Mouse (Mus musculus): Measurements from ENCODE around the gene Akap6. TPM values are rescaled to one million over a fixed set of nuclear protein-coding genes. Genes with fewer than 3 reads are reported as not detected.
"Not testable (repeated sequence)": the region's sequence is repeated elsewhere in the genome, so short reads cannot be mapped to it uniquely, and the experiment has no call there.

Gene Akap6
- polyA plus RNA-seq, 1 experiment from 2014 or later, result 0.03 TPM

DNA sequence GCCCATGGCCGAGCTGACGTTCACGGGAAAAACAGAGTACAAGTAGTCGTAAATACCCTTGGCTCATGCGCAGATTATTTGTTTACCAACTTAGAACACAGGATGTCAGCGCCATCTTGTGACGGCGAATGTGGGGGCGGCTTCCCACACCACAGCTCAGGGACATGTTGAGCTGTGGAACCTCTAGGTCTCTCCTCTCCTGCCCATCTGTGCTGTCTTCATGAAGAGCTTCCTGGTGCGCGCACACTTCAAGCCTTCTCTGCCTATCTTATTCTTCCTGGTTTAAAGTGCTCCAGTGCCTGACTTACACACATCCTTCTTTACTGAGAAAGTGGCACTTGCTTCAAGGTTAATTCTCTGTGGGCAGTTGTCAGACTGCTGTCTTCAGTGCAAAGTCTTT lies 36.0 kb downstream of the Akap6 start:
- not testable (repeated sequence) for H3K4me3 ChIP-seq (ENCODE audit: inconsistent target); H3K36me3 ChIP-seq (ENCODE audit: inconsistent target); H3K79me2 ChIP-seq (ENCODE audit: inconsistent target); H3K27ac ChIP-seq
- WGBS (ENCODE audit: missing documents), result 100% methylated on average over 2 of the region's 11 CpGs

DNA sequence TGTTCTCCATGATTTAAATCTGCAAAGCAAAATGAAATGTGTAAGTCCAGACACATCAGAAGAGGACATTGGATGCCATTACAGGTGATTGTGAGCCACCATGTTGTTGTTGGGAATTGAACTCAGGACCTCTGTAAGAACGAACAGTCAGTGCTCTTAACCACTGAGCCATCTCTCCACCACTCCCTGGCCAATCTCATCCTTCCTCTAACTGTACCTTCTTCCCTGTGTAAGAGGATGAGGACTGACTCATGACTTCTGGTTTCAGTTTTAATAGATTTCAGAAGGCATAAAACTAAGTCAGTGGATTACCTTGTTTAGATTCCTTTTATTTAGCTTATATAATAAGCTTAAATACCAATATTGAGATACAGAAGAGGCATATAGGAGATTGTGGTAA lies 38.0 kb downstream of the Akap6 start:
- WGBS (ENCODE audit: missing documents), result 63% methylated on average over 1 of the region's 1 CpGs
- Histone ChIP-seq H3K4me3 (ENCODE audit: inconsistent target) (no peak overlapping the region), H3K79me2 (ENCODE audit: inconsistent target) (no peaks in the 10 kb centered on the region), H3K27ac (no peak overlapping the region), H3K36me3 (ENCODE audit: inconsistent target) (no peaks in the 10 kb centered on the region)

DNA sequence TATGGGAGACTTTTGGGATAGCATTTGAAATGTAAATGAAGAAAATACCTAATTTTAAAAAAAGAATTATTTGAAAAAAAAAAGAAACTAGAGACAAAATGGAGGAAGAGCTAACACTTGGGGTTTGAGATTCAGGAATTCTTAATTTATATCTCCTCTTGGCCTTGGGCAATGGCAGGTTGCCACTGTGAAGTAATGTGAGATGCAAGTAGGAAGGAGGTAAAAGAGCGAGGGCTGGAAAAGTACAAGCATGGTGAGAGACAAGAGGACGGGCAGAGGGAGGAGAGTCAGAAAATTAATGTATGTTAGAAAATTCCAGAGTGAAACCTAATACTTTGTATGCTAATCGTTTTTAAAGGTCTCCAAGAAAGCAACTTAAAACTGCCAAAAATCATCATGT lies 40.1 kb downstream of the Akap6 start:
- Histone ChIP-seq H3K4me3 (ENCODE audit: inconsistent target) (no peak overlapping the region), H3K27ac (no peak overlapping the region), H3K36me3 (ENCODE audit: inconsistent target) (no peaks in the 10 kb centered on the region), H3K79me2 (ENCODE audit: inconsistent target) (no peaks in the 10 kb centered on the region)
- 98% methylated on average over 3 of the region's 3 CpGs for WGBS (ENCODE audit: missing documents)

DNA sequence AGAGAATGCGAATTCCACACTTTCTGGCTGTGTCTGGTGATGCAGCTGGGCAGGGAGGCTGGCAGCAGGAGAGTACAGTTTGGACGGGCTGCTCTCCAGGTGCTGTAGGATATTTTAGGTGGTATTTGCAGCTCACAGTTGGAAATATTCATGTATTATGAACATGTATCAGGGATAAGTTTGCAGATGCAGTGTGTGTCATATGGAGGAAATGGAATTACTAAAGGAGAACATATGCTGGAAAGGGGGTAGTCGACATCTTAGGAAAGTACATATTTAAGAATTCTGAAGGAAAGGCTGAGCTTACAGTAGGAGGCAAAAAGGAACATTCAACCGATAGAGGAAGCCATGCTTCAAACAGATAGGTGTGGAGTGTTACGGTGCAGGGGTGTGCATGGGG lies 42.6 kb downstream of the Akap6 start:
- Histone ChIP-seq H3K79me2 (ENCODE audit: inconsistent target) (no peaks in the 10 kb centered on the region), H3K36me3 (ENCODE audit: inconsistent target) (no peaks in the 10 kb centered on the region), H3K27ac (no peak overlapping the region), H3K4me3 (ENCODE audit: inconsistent target) (no peak overlapping the region)
- 95% methylated on average over 5 of the region's 5 CpGs for WGBS (ENCODE audit: missing documents)

DNA sequence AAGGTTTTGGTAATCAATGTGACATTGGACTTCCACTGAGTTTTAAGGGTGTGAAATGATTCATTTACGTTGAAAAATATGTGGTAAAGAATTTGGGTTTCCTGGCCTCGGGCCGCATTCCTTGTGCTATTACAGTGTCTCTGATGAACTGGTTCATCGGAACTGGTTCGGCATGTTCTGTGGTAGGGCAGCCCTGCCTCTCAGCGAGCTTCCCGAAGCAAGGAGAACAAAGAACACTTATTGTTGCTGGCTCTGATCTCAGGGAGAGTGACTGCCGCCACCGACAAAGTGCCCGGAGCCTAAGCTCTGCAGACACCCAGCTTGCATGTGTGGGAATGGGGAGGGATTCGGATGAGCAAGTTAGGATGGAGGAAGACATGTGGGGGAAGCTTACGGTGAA lies 50.8 kb downstream of the Akap6 start:
- H3K27ac ChIP-seq, result no peak overlapping the region
- no peak overlapping the region for H3K4me3 ChIP-seq (ENCODE audit: inconsistent target)
- H3K36me3 ChIP-seq (ENCODE audit: inconsistent target), result no peaks in the 10 kb centered on the region
- 90% methylated on average over 11 of the region's 12 CpGs for WGBS (ENCODE audit: missing documents)
- no peaks in the 10 kb centered on the region for H3K79me2 ChIP-seq (ENCODE audit: inconsistent target)

DNA sequence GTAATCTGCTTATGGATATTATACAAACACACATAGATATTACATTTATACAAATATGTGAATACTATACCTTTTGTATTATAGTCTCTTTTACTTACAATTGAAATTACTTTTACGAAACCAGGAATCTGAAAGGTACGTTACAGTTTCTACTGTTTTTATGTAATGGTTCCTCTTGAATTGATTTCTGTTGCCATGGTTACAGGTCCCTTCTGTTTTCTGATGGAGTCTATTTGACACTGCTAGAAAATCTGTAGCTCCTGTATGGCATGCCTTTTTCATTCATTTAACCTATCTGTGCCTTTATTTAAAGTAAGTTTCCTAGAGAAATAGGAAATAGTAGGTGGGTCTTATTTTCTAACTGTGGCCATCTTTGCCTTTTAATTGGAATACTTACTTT lies 56.5 kb downstream of the Akap6 start:
- Histone ChIP-seq H3K27ac (no peak overlapping the region), H3K4me3 (ENCODE audit: inconsistent target) (no peak overlapping the region)
- WGBS (ENCODE audit: missing documents), result 100% methylated on average over 2 of the region's 2 CpGs

DNA sequence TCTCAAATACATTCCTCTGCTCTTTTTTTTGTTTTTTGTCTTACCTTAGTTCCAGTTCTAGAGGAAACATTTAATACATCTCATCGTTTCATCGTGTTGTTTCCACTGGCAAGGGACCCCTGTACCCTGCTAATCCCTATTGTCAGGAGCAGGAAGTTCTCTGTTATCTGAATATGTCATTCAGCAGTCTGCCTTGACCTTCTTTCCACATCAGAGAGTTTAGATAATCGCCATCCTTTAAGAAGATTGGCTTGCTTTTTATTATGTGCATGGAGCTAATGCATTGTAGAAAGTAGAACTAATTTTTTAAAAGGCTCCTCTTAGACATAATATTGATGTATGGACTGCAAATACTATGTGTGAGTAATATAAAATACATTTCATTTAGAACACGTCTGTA lies 58.7 kb downstream of the Akap6 start:
- 51% methylated on average over 4 of the region's 4 CpGs for WGBS (ENCODE audit: missing documents)
- H3K79me2 ChIP-seq (ENCODE audit: inconsistent target), result no peaks in the 10 kb centered on the region
- H3K36me3 ChIP-seq (ENCODE audit: inconsistent target), result no peaks in the 10 kb centered on the region
- no peak overlapping the region for H3K27ac ChIP-seq
- H3K4me3 ChIP-seq (ENCODE audit: inconsistent target), result no peak overlapping the region

More for the DNA sequence above, 56.5 kb downstream of the Akap6 start:
- H3K36me3 ChIP-seq (ENCODE audit: inconsistent target), result no peaks in the 10 kb centered on the region
- H3K79me2 ChIP-seq (ENCODE audit: inconsistent target), result no peaks in the 10 kb centered on the region

DNA sequence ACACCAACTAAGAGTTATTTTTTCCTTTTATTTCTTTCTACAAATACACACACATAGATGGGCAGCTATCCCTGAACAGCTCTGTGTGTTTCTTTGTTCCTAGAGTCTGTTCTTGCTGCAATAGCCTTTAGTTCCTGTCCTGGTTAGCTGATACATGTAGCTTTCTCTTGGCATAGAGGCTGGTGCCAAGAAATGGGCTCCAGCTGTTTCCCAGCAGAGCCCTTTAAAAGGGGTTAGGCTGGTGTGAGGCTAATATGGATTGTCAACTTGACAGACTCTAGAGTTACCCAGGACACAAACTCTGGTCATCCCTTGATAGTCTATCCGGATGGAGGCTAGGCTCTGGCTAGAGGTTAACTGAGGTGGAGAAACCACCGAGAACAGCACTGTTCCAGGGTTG lies 64.9 kb downstream of the Akap6 start:
- Histone ChIP-seq H3K27ac (no peak overlapping the region), H3K4me3 (ENCODE audit: inconsistent target) (no peak overlapping the region), H3K79me2 (ENCODE audit: inconsistent target) (no peaks in the 10 kb centered on the region), H3K36me3 (ENCODE audit: inconsistent target) (no peaks in the 10 kb centered on the region)
- 96% methylated on average over 2 of the region's 2 CpGs for WGBS (ENCODE audit: missing documents)

DNA sequence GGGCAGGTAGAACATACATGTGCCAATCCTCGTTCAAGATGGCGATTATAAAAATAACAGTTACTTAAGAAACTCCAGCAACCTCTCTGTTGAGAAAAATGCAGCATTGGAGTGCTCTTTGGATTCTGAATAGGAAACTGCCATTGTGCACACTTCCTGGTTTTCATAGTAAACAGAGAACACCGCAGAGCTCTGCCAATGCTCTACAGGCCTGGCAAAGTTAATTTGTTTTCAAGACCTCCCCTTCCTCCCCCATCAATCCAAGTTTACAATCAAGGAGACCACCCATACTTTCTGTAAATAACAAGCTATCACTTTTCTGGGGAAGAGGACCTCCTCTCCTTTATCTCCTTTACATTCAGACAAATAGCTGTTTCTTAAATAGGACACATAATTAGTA lies 65.6 kb downstream of the Akap6 start:
- WGBS (ENCODE audit: missing documents), result 68% methylated on average over 3 of the region's 3 CpGs
- Histone ChIP-seq H3K27ac (no peak overlapping the region), H3K4me3 (ENCODE audit: inconsistent target) (no peak overlapping the region), H3K79me2 (ENCODE audit: inconsistent target) (no peaks in the 10 kb centered on the region), H3K36me3 (ENCODE audit: inconsistent target) (no peaks in the 10 kb centered on the region)

DNA sequence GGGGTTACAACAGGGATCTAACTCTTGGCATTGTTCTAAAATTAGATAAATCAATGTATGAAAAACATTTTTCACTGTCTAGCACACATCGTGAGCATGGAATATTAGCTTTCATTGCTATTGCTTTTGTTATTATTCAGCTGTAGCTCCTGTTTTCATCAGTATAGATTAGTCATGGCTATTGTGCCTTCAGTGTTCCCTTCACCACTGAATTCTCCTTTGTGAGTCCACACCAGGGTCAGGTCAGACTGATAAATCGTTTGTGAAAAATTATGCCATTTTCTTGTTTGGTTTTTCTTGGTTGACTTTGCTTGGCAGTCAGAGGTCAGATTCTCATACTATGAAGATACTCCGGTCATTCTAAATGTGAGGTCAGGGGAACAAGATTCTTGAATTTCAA lies 70.4 kb downstream of the Akap6 start:
- Histone ChIP-seq H3K4me3 (ENCODE audit: inconsistent target) (no peak overlapping the region), H3K36me3 (ENCODE audit: inconsistent target) (no peaks in the 10 kb centered on the region), H3K79me2 (ENCODE audit: inconsistent target) (no peaks in the 10 kb centered on the region), H3K27ac (no peak overlapping the region)
- WGBS (ENCODE audit: missing documents), result 81% methylated on average over 3 of the region's 3 CpGs

DNA sequence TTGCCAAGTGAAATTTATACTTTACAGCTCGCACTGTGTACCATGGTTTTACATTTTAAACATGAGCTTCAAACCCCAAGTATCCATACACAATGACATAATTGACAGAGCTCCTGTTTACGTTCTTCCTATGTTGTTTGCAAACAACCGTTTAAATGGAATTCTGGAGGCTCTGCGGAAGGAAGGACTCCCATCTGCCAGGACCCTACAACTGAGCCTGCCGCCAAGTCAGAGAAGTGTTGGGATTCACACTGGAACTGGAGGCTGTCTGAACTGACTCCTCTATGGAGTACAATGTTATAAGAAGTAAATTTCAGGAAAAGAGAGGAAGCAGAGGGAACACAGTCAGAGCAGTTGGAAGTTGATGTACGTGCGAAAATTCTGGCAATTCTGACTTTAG lies 72.7 kb downstream of the Akap6 start:
- 94% methylated on average over 7 of the region's 7 CpGs for WGBS (ENCODE audit: missing documents)
- no peak overlapping the region for H3K4me3 ChIP-seq (ENCODE audit: inconsistent target)
- H3K36me3 ChIP-seq (ENCODE audit: inconsistent target), result no peaks in the 10 kb centered on the region
- H3K27ac ChIP-seq, result no peak overlapping the region
- no peaks in the 10 kb centered on the region for H3K79me2 ChIP-seq (ENCODE audit: inconsistent target)

DNA sequence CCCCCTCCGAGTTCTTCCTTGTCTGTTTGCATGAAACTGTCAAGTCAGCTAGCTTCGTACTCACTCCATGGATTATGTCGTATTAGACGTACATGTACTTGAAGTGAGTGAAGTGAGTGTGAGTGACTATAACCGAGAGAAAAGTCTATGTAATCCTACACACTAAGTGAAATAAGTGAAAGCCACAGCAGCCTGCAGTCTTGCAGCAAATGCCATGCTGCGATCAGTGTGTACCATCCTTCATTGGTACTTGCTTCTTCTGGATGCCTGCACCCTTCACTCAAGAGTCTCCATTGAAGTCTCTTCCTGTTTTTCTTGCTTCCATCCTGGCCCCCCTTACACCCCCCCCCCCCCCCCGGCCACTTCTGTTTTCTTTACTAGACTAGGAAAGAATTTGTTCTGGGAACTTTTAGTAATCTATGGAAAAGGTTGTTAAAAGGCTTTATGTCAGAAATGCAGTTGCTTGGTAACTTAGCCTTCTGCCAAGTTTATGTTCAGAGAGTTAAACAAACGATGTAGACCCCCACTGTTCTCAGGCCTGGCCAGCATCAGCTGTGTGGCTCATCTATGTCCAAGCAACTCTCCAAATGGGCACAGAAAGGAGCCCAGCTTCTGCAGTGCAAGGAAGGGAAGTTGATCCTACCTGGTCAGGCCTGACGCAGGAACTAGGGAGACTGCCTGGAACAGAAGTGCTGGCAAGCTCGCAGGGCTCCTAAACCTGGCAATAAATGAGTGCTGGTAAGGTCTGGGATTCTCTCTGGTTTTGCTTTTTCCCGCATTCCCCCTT lies 73.5 kb downstream of the Akap6 start:
- no peaks in the 10 kb centered on the region for H3K36me3 ChIP-seq (ENCODE audit: inconsistent target)
- no peak overlapping the region for H3K27ac ChIP-seq
- no peaks in the 10 kb centered on the region for H3K79me2 ChIP-seq (ENCODE audit: inconsistent target)
- H3K4me3 ChIP-seq (ENCODE audit: inconsistent target), result no peak overlapping the region
- WGBS (ENCODE audit: missing documents), result 63% methylated on average over 9 of the region's 11 CpGs

DNA sequence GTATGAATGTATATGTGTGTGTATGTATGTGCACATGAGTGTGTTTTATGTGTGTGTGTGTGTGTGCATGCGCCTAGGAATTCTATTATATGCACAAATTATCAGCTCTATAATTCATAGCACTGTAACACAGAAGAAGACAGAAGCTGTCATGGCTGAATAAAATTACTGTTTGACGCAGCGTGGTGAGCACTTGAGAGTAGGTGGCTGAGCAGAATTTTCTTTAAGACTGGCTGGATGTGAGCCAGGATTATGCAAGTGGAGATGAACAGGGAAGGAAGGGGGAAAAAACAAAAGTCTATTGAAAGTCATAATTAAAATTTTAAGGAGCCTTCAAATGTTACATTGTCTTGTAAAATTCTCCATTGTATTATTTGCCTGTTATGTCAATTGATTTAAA lies 74.7 kb downstream of the Akap6 start:
- Histone ChIP-seq H3K27ac (no peak overlapping the region), H3K4me3 (ENCODE audit: inconsistent target) (no peak overlapping the region), H3K79me2 (ENCODE audit: inconsistent target) (no peaks in the 10 kb centered on the region), H3K36me3 (ENCODE audit: inconsistent target) (no peaks in the 10 kb centered on the region)
- 56% methylated on average over 3 of the region's 3 CpGs for WGBS (ENCODE audit: missing documents)

DNA sequence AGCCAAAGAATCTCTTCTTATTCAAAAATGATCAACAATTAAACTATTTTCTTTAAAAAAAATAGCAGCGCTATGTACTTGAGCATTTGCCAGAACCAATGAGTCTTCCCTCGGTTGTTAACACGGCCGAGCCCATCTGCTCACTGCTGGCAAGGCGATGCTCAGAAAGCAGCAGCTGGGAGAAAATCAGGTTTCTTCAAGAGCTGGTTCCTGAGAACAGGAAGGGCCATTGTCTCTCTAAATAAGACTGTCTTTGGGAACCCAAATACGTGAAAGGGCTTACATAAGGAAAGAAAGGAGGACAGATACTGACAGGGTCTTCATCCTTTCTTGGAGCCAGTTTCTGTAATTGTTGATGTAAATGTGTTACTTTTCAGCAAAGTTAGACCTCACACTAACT lies 75.2 kb downstream of the Akap6 start:
- no peaks in the 10 kb centered on the region for H3K36me3 ChIP-seq (ENCODE audit: inconsistent target)
- 90% methylated on average over 6 of the region's 6 CpGs for WGBS (ENCODE audit: missing documents)
- no peak overlapping the region for H3K27ac ChIP-seq
- H3K4me3 ChIP-seq (ENCODE audit: inconsistent target), result no peak overlapping the region
- no peaks in the 10 kb centered on the region for H3K79me2 ChIP-seq (ENCODE audit: inconsistent target)

DNA sequence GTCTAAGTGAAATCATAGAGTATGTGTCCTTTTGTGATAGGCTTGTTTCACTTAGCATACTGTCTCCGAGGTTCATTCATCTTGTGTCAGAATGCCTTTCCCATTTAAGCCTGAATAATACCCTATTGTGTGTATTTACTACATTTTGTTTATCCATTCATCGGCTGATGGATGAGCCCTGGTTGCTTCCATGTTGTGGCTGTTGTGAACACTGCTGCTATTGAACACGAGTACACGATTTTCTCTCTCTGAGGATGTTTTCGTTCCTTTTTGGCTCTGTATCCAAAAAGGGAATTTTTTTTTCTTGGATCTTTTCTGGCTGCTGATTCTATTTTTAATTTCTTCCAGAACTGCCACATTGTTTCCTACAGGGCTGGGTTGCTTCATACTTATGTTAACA lies 81.0 kb downstream of the Akap6 start:
- Histone ChIP-seq H3K79me2 (ENCODE audit: inconsistent target) (no peaks in the 10 kb centered on the region), H3K4me3 (ENCODE audit: inconsistent target) (no peak overlapping the region), H3K36me3 (ENCODE audit: inconsistent target) (no peaks in the 10 kb centered on the region), H3K27ac (no peak overlapping the region)
- 79% methylated on average over 5 of the region's 5 CpGs for WGBS (ENCODE audit: missing documents)

DNA sequence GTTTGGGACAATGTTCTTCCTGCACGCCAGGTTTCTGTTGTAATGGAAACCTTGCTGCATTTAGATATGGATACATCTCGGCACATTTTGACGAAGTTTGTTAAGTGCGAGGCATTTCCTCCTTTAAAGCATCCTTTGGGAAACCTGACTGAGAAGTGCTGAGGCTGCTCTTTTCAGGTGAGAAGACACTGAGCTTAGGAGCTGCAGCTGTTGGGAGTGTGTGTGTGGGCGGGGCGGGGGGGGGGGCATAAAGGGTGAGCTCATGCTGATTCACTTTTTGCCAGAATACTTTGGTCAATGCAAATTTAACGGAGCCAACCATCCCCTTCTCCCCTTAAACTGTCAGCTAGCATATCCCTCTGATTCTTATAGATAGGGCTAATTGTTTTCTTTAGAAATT lies 81.9 kb downstream of the Akap6 start:
- Histone ChIP-seq H3K79me2 (ENCODE audit: inconsistent target) (no peaks in the 10 kb centered on the region), H3K36me3 (ENCODE audit: inconsistent target) (no peaks in the 10 kb centered on the region), H3K27ac (no peak overlapping the region), H3K4me3 (ENCODE audit: inconsistent target) (no peak overlapping the region)
- WGBS (ENCODE audit: missing documents), result 90% methylated on average over 7 of the region's 7 CpGs
